Mouse (Mus musculus): ENCODE results near the gene Elf2. TPM values are rescaled to one million over a fixed set of nuclear protein-coding genes. Genes with fewer than 3 reads are reported as not detected.

The Elf2 gene
- polyA plus RNA-seq, 2 experiments = 59.3 to 61.4 TPM

- Histone ChIP-seq H3K4me3 (replicated peaks; ENCODE audit: low read length) (no peak overlapping the region), H3K4me1 (ENCODE audit: control insufficient read depth, insufficient read depth, low read length) (no peaks in the 10 kb centered on the region), H3K36me3 (ENCODE audit: control insufficient read depth, insufficient read depth, low read length) (no peaks in the 10 kb centered on the region), H3K27ac (replicated peaks; ENCODE audit: low read depth, low read length) (no peak overlapping the region), H3K9me3 (ENCODE audit: control insufficient read depth, low read length) (no peaks in the 10 kb centered on the region), H3K9ac (ENCODE audit: low read depth, low read length, severe bottlenecking) (no peak overlapping the region), H3K27me3 (ENCODE audit: control insufficient read depth, insufficient read depth, low read length) (no peaks in the 10 kb centered on the region), H3K4me2 (replicated peaks; ENCODE audit: low read depth, low read length, severe bottlenecking) (no peak overlapping the region)
- no peak for DNase-seq (ENCODE audit: low spot score)
- no peak for TF ChIP-seq POLR2A (IDR thresholded peaks at IDR 0.05; ENCODE audit: borderline replicate concordance, extremely low read depth, insufficient read depth, insufficient read length)
- WGBS = 83% methylated on average over 5 of the region's 5 CpGs
- no peak for ATAC-seq (ENCODE audit: low FRiP score, low read depth)
Measured at GRCm38 (mm10) chr3:51327817-51328216, 12.6 kb downstream of the Elf2 start.

GRCm38 (mm10) chr3:51327429-51327797 lies 13.1 kb downstream of the Elf2 start:
- DNase-seq (ENCODE audit: low spot score) (no peak), ATAC-seq (ENCODE audit: low FRiP score, low read depth) (no peak)
- Histone ChIP-seq H3K9me3 (ENCODE audit: control insufficient read depth, low read length) (no peaks in the 10 kb centered on the region), H3K36me3 (ENCODE audit: control insufficient read depth, insufficient read depth, low read length) (no peaks in the 10 kb centered on the region), H3K4me2 (replicated peaks; ENCODE audit: low read depth, low read length, severe bottlenecking) (no peak overlapping the region), H3K27me3 (ENCODE audit: control insufficient read depth, insufficient read depth, low read length) (no peaks in the 10 kb centered on the region), H3K27ac (replicated peaks; ENCODE audit: low read depth, low read length) (no peak overlapping the region), H3K4me1 (ENCODE audit: control insufficient read depth, insufficient read depth, low read length) (no peaks in the 10 kb centered on the region), H3K4me3 (replicated peaks; ENCODE audit: low read length) (no peak overlapping the region), H3K9ac (ENCODE audit: low read depth, low read length, severe bottlenecking) (no peak overlapping the region)
- TF ChIP-seq POLR2A (IDR thresholded peaks at IDR 0.05; ENCODE audit: borderline replicate concordance, extremely low read depth, insufficient read depth, insufficient read length) = no peak
- 95% methylated on average over 5 of the region's 5 CpGs for WGBS

- Histone ChIP-seq H3K9ac (ENCODE audit: low read depth, low read length, severe bottlenecking) (no peak overlapping the region), H3K36me3 (ENCODE audit: control insufficient read depth, insufficient read depth, low read length) (no peaks in the 10 kb centered on the region), H3K4me3 (replicated peaks; ENCODE audit: low read length) (no peak overlapping the region), H3K27ac (replicated peaks; ENCODE audit: low read depth, low read length) (no peak overlapping the region), H3K9me3 (ENCODE audit: control insufficient read depth, low read length) (no peaks in the 10 kb centered on the region), H3K4me1 (ENCODE audit: control insufficient read depth, insufficient read depth, low read length) (no peaks in the 10 kb centered on the region), H3K27me3 (ENCODE audit: control insufficient read depth, insufficient read depth, low read length) (no peaks in the 10 kb centered on the region), H3K4me2 (replicated peaks; ENCODE audit: low read depth, low read length, severe bottlenecking) (no peak overlapping the region)
- 76% methylated on average over 3 of the region's 3 CpGs for WGBS
- ATAC-seq (ENCODE audit: low FRiP score, low read depth) = no peak
- DNase-seq (ENCODE audit: low spot score) = peak; percentile 52
- TF ChIP-seq POLR2A (IDR thresholded peaks at IDR 0.05; ENCODE audit: borderline replicate concordance, extremely low read depth, insufficient read depth, insufficient read length) = no peak
Measured at GRCm38 (mm10) chr3:51326664-51327428, 13.6 kb downstream of the Elf2 start.

GRCm38 (mm10) chr3:51325475-51325874 lies 15.0 kb downstream of the Elf2 start:
- H3K27me3 ChIP-seq (ENCODE audit: control insufficient read depth, insufficient read depth, low read length) = no peaks in the 10 kb centered on the region
- no peak overlapping the region for H3K4me3 ChIP-seq (replicated peaks; ENCODE audit: low read length)
- no peak for TF ChIP-seq POLR2A (IDR thresholded peaks at IDR 0.05; ENCODE audit: borderline replicate concordance, extremely low read depth, insufficient read depth, insufficient read length)
- H3K27ac ChIP-seq (replicated peaks; ENCODE audit: low read depth, low read length) = no peak overlapping the region
- H3K36me3 ChIP-seq (ENCODE audit: control insufficient read depth, insufficient read depth, low read length) = no peaks in the 10 kb centered on the region; the same call in 1 of the 2 replicates
- no peak overlapping the region for H3K4me2 ChIP-seq (replicated peaks; ENCODE audit: low read depth, low read length, severe bottlenecking)
- no peak for DNase-seq (ENCODE audit: low spot score)
- WGBS = 89% methylated on average over 1 of the region's 1 CpGs
- ATAC-seq (ENCODE audit: low FRiP score, low read depth) = no peak
- H3K9ac ChIP-seq (ENCODE audit: low read depth, low read length, severe bottlenecking) = no peak overlapping the region
- no peaks in the 10 kb centered on the region for H3K4me1 ChIP-seq (ENCODE audit: control insufficient read depth, insufficient read depth, low read length)
- H3K9me3 ChIP-seq (ENCODE audit: control insufficient read depth, low read length) = no peaks in the 10 kb centered on the region

GRCm38 (mm10) chr3:51323006-51323405 lies 17.5 kb downstream of the Elf2 start:
- H3K4me1 ChIP-seq (ENCODE audit: control insufficient read depth, insufficient read depth, low read length) = no peaks in the 10 kb centered on the region
- H3K27me3 ChIP-seq (ENCODE audit: control insufficient read depth, insufficient read depth, low read length) = no peaks in the 10 kb centered on the region
- no peaks in the 10 kb centered on the region; the same call in 1 of the 2 replicates for H3K36me3 ChIP-seq (ENCODE audit: control insufficient read depth, insufficient read depth, low read length)
- H3K9ac ChIP-seq (ENCODE audit: low read depth, low read length, severe bottlenecking) = no peak overlapping the region
- H3K9me3 ChIP-seq (ENCODE audit: control insufficient read depth, low read length) = no peaks in the 10 kb centered on the region
- DNase-seq (ENCODE audit: low spot score) = no peak
- no peak overlapping the region for H3K4me3 ChIP-seq (replicated peaks; ENCODE audit: low read length)
- no peak for ATAC-seq (ENCODE audit: low FRiP score, low read depth)
- WGBS = 95% methylated on average over 14 of the region's 14 CpGs
- H3K4me2 ChIP-seq (replicated peaks; ENCODE audit: low read depth, low read length, severe bottlenecking) = no peak overlapping the region
- H3K27ac ChIP-seq (replicated peaks; ENCODE audit: low read depth, low read length) = no peak overlapping the region
- no peak for TF ChIP-seq POLR2A (IDR thresholded peaks at IDR 0.05; ENCODE audit: borderline replicate concordance, extremely low read depth, insufficient read depth, insufficient read length)

All from limb, embryonic 14.5 days (tissue).